In genomic region chr10:127514764-127515163, GRCm38 (mm10) we compare ENCODE assay signal across 8 mouse cellular contexts. TPM values are rescaled to one million over a fixed set of nuclear protein-coding genes. Genes with fewer than 3 reads are reported as not detected.
A peak's percentile ranks its signal among the peaks of the same experiment; 100 is the strongest.
DNase-seq lines count a peak whose midpoint lies in the region; ATAC-seq and TF ChIP-seq lines count a peak whose summit lies in the region.

TSS of gene Ndufa4l2 (plus strand) at chr10:127514967.

- H3K9me3 ChIP-seq in kidney, embryonic 15.5 days (replicated peaks), result no peaks in the 10 kb centered on the region
- H3K9me3 ChIP-seq in forebrain, embryonic 13.5 days (replicated peaks), result no peaks in the 10 kb centered on the region
- no peaks in the 10 kb centered on the region for H3K9me3 ChIP-seq in liver, postnatal 0 days (ENCODE audit: low read length)

- ATAC-seq in kidney, embryonic 15.5 days (replicated peaks; ENCODE audit: low FRiP score), result no peak
- no peak for ATAC-seq in forebrain, embryonic 13.5 days
- ATAC-seq in liver, postnatal 0 days, result no peak

- WGBS in kidney, embryonic 15.5 days, result 15% methylated on average over 6 of the region's 6 CpGs
- 17% methylated on average over 6 of the region's 6 CpGs for WGBS in forebrain, embryonic 13.5 days
- 9% methylated on average over 6 of the region's 6 CpGs for WGBS in liver, postnatal 0 days (ENCODE audit: insufficient replicate concordance)

- no peak for TF ChIP-seq CTCF in liver, postnatal 0 days (IDR thresholded peaks at IDR 0.05; ENCODE audit: low read depth)

- H3K27ac ChIP-seq in kidney, embryonic 15.5 days, result peak within 1 kb of the TSS; percentile 42; the same call in 1 of the 2 replicates
- peak within 1 kb of the TSS; percentile 78 for H3K27ac ChIP-seq in forebrain, embryonic 13.5 days
- peak within 1 kb of the TSS; percentile 82; the same call in 1 of the 2 replicates for H3K27ac ChIP-seq in liver, postnatal 0 days (ENCODE audit: low read depth)

- no peak for DNase-seq in kidney, adult 18-20 months
- DNase-seq in heart, postnatal 4 days, result peak; percentile 60
- DNase-seq in liver, postnatal 0 days, result no peak
- DNase-seq in left cerebral cortex, adult 9 months (ENCODE audit: low spot score in 2 of 2), result no peak
- no peak for DNase-seq in embryo, embryonic 10 days (ENCODE audit: low spot score)
- no peak for DNase-seq in layer of hippocampus, postnatal 25 days (ENCODE audit: extremely low spot score in 1 of 2, low spot score in 1 of 2)

- H3K4me1 ChIP-seq in kidney, embryonic 15.5 days, result peaks cover 81% of the 10 kb centered on the region
- H3K4me1 ChIP-seq in forebrain, embryonic 13.5 days, result peaks cover 75% of the 10 kb centered on the region
- H3K4me1 ChIP-seq in liver, postnatal 0 days (ENCODE audit: insufficient read depth), result peaks cover 51% of the 10 kb centered on the region

- H3K4me2 ChIP-seq in kidney, embryonic 15.5 days, result peak within 1 kb of the TSS; percentile 87
- peak within 1 kb of the TSS; percentile 89 for H3K4me2 ChIP-seq in forebrain, embryonic 13.5 days
- peak within 1 kb of the TSS; percentile 71 for H3K4me2 ChIP-seq in liver, postnatal 0 days (ENCODE audit: low read depth, low read length)

- peaks cover 83% of the 10 kb centered on the region for H3K27me3 ChIP-seq in kidney, embryonic 15.5 days
- H3K27me3 ChIP-seq in forebrain, embryonic 13.5 days, result peaks cover 48% of the 10 kb centered on the region
- H3K27me3 ChIP-seq in liver, postnatal 0 days (ENCODE audit: insufficient read depth, low read length), result peaks cover 52% of the 10 kb centered on the region

- peaks cover 26% of the 10 kb centered on the region for H3K36me3 ChIP-seq in kidney, embryonic 15.5 days
- peaks cover 25% of the 10 kb centered on the region for H3K36me3 ChIP-seq in forebrain, embryonic 13.5 days (ENCODE audit: poor library complexity, severe bottlenecking)
- H3K36me3 ChIP-seq in liver, postnatal 0 days (replicated peaks; ENCODE audit: insufficient read depth, low read length), result peaks cover 28% of the 10 kb centered on the region

- TF ChIP-seq EP300 in liver, postnatal 0 days (IDR thresholded peaks at IDR 0.05; ENCODE audit: low read depth), result no peak

- 0 out of 2 replicates have a peak within 1 kb of the TSS, but pooled peaks have one; percentile 12 for H3K9ac ChIP-seq in kidney, embryonic 15.5 days
- peak within 1 kb of the TSS; percentile 43 for H3K9ac ChIP-seq in forebrain, embryonic 13.5 days
- peak within 1 kb of the TSS; percentile 57 for H3K9ac ChIP-seq in liver, postnatal 0 days (replicated peaks)

- peak within 1 kb of the TSS; percentile 24 for H3K4me3 ChIP-seq in kidney, embryonic 15.5 days (replicated peaks)
- H3K4me3 ChIP-seq in forebrain, embryonic 13.5 days, result peak within 1 kb of the TSS; percentile 45
- H3K4me3 ChIP-seq in liver, postnatal 0 days (ENCODE audit: low read depth, low read length), result peak within 1 kb of the TSS; percentile 35

RNA-seq across cellular contexts. Expression of gene Ndufa4l2, which starts in this region (rescaled TPM):
- 51.2 and 72.2 TPM in 2 replicates for polyA plus RNA-seq in kidney, embryonic 15.5 days (2015; fragmentation: Nextera tagmentation; extraction: Ambion mirVana)
- 11.9 and 12.8 TPM in 2 replicates for polyA plus RNA-seq in forebrain, embryonic 13.5 days (2015; fragmentation: Nextera tagmentation; extraction: Ambion mirVana)
- total RNA-seq in heart, postnatal 4 days (2021), result 10 to 100 TPM; 34.2 to 34.9 TPM
- polyA plus RNA-seq in liver, postnatal 0 days (2015; fragmentation: Nextera tagmentation; extraction: Ambion mirVana), result 13.1 and 23.1 TPM in 2 replicates
- total RNA-seq in layer of hippocampus, postnatal 25 days (2021), result 1 to 10 TPM; 4.1 to 6.7 TPM

Comparison
In these comparisons a context has a peak if more than half of its experiments do, and no peak if none do; other contexts are left out.
1. RNA of gene Ndufa4l2 (total RNA-seq): 34.2 to 34.9 TPM in heart, postnatal 4 days; 4.1 to 6.7 TPM in layer of hippocampus, postnatal 25 days; every median in the first group is over 4 times any median in the second.
2. Peak in every context shown above with its lines, with median percentiles within 50 percentile points of each other: H3K27ac ChIP-seq, H3K4me2 ChIP-seq, H3K4me3 ChIP-seq and H3K9ac ChIP-seq.